Mouse (Mus musculus): Measurements from ENCODE around the gene Cped1.

- TF ChIP-seq CTCF (IDR thresholded peaks at IDR 0.05) (no peak), EP300 (IDR thresholded peaks at IDR 0.05) (no peak)
Observed at GRCm38 (mm10) chr6:22168388-22168787, 182.7 kb downstream of the Cped1 start.
